Mouse (Mus musculus) C2C12 (cell line): ENCODE data around the gene Cacna2d3. TPM values are rescaled to one million over a fixed set of nuclear protein-coding genes. Genes with fewer than 3 reads are reported as not detected.

Source experiments
- H3K27me3 ChIP-seq: one replicate; pipeline ENCODE4 v1.6.1; 2011; ENCODE audit not compliant: control insufficient read depth, insufficient read depth, insufficient read length
- H3K36me3 ChIP-seq: one replicate; pipeline ENCODE4 v1.6.1; 2011; ENCODE audit not compliant: control insufficient read depth, insufficient read depth
- H3K4me3 ChIP-seq: one replicate; pipeline ENCODE4 v1.5.1; 2011; ENCODE audit warnings: mild to moderate bottlenecking, control low read depth; ENCODE audit not compliant: poor library complexity, insufficient read depth, severe bottlenecking
- H3K79me2 ChIP-seq: one replicate; pipeline ENCODE4 v1.6.1; 2011; ENCODE audit not compliant: control insufficient read depth, insufficient read depth
- H3K79me3 ChIP-seq: one replicate; pipeline ENCODE4 v1.6.1; 2011; ENCODE audit warnings: low read depth, control low read depth
- H3ac ChIP-seq: one replicate; pipeline ENCODE3; 2011; ENCODE audit warnings: low read depth; ENCODE audit not compliant: control insufficient read depth, insufficient read length
- CEBPB ChIP-seq: IDR thresholded peaks from one replicate; pipeline ENCODE4 v1.6.1; 2011; ENCODE audit warnings: low read depth, mild to moderate bottlenecking, control low read depth, moderate library complexity
- CTCF ChIP-seq: IDR thresholded peaks from one replicate; pipeline ENCODE4 v1.5.1; 2011; ENCODE audit not compliant: control insufficient read depth, insufficient read depth, insufficient read length
- FOSL1 ChIP-seq: IDR thresholded peaks from one replicate; pipeline ENCODE4 v1.8.0; 2011; ENCODE audit warnings: mild to moderate bottlenecking, low read length; ENCODE audit not compliant: poor library complexity, insufficient read depth, severe bottlenecking
- MAX ChIP-seq: IDR thresholded peaks from one replicate; pipeline ENCODE4 v1.6.1; 2011; ENCODE audit warnings: mild to moderate bottlenecking, control low read depth
- MYOD1 ChIP-seq: IDR thresholded peaks from one replicate; pipeline ENCODE4 v1.6.1; 2011; ENCODE audit warnings: low read depth; ENCODE audit not compliant: control insufficient read depth, insufficient read length
- MYOG ChIP-seq: IDR thresholded peaks from one replicate; pipeline ENCODE4 v1.6.1; 2011; ENCODE audit not compliant: control insufficient read depth, insufficient read length; ENCODE audit errors: extremely low read depth
- USF1 ChIP-seq: IDR thresholded peaks from one replicate; pipeline ENCODE4 v1.6.1; 2011; ENCODE audit warnings: low read depth, mild to moderate bottlenecking, control low read depth, moderate library complexity
- polyA plus RNA-seq: library from polyadenylated mRNA; unstranded; fragments of >200 nt; fragmentation: generic; extraction: Trizol; gene quantifications from one replicate; pipeline ENCODE4 v1.2.1, GENCODE M21; 2012; ENCODE audit warnings: missing spikeins

Cacna2d3 gene
- polyA plus RNA-seq, 1 experiment, result not detected

DNA sequence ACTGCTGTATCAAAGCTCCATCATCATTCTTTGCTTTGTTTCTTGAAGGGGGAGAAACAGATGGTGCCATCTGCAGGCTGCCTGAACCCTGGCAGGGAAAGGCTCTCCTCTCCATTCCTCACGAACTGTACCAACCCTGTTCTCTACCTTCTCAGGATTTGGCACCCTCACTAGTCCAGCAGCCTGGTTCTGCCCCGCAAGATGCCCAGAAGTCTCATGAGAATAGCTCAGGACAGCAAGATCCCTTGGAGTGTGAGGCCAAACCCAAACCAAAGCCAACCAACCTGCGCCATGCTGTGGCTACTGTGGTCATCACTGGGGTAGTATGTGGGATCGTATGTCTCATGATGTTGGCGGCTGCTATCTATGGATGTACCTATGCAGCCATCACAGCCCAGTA, 694.4 kb downstream of the Cacna2d3 start:
- H3K27me3 ChIP-seq, result no peaks in the 10 kb centered on the region
- H3K4me3 ChIP-seq, result no peak overlapping the region
- no peaks in the 10 kb centered on the region for H3K79me3 ChIP-seq
- no peaks in the 10 kb centered on the region for H3K36me3 ChIP-seq
- no peaks in the 10 kb centered on the region for H3K79me2 ChIP-seq
- TF ChIP-seq MAX (no peak), CTCF (no peak), MYOD1 (no peak), USF1 (no peak), MYOG (no peak), CEBPB (no peak), FOSL1 (no peak)
- no peak overlapping the region for H3ac ChIP-seq

DNA sequence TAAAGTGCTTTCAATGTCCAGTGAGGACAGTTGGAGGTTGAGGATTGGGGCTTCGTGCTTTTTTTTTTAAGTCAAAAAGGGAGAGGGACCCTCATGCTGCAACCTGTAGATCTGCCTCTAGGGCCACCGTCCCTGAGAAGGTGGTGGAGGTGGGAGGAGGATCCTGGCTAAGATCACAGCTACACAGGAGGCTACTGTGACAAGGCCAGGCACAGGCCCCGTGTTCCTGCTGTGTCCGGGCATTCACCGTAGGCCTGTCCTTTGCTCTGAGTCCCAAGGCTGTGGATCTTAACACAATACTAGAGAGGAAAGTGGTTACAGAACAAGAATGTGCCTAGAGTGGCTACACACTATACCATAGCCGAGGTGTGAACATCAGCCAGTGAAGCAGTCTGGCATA, 696.3 kb downstream of the Cacna2d3 start:
- no peak overlapping the region for H3ac ChIP-seq
- H3K36me3 ChIP-seq, result no peaks in the 10 kb centered on the region
- no peaks in the 10 kb centered on the region for H3K79me3 ChIP-seq
- no peak for TF ChIP-seq CTCF
- TF ChIP-seq FOSL1, result no peak
- no peak for TF ChIP-seq USF1
- no peak for TF ChIP-seq CEBPB
- no peak for TF ChIP-seq MYOG
- no peak for TF ChIP-seq MAX
- no peak for TF ChIP-seq MYOD1
- H3K27me3 ChIP-seq, result no peaks in the 10 kb centered on the region
- no peaks in the 10 kb centered on the region for H3K79me2 ChIP-seq
- no peak overlapping the region for H3K4me3 ChIP-seq

DNA sequence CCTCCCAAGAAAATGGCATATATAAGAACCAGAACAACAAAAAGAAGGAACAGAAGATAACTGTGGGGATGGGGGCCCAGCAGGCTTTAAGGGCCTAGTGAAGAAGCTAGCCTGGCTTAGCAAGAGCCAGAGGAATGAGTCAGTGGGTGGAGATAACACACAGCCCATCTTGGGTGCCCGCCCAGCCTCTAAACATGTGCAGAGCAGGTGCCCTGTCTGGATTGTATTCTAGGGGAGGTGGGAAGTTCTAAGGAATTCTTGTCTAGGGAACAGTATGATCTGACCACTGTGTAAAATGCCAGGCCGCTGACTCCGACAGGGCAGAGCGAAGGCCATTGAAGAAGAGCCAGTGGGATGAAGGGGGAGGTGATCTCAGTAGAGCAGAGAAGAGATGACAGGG, 698.4 kb downstream of the Cacna2d3 start:
- no peaks in the 10 kb centered on the region for H3K36me3 ChIP-seq
- no peaks in the 10 kb centered on the region for H3K79me2 ChIP-seq
- TF ChIP-seq CTCF (no peak), USF1 (no peak), MYOD1 (no peak), MYOG (no peak), MAX (no peak)
- no peaks in the 10 kb centered on the region for H3K27me3 ChIP-seq
- no peak overlapping the region for H3ac ChIP-seq
- no peak overlapping the region for H3K4me3 ChIP-seq
- no peaks in the 10 kb centered on the region for H3K79me3 ChIP-seq

DNA sequence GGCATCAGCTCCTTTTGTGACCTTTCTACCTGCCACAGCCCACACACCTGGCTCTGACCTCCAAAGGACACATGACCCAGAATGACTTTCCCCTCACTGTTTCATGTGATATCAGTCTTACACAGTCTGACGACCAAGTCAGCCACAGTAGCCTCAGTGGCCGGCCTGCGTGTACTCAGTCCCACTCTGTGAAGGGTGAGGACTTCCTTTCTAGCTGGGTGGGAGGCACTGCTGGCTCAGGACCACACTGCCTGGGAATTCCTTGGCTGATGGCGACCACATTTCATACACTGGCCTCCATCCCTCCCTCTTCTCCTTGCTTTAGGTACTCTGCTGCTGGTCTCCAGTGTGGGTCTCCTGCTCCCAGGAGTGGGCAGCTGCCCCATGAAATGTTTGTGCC, 700.4 kb downstream of the Cacna2d3 start:
- Histone ChIP-seq H3K36me3 (no peaks in the 10 kb centered on the region), H3ac (no peak overlapping the region), H3K79me2 (no peaks in the 10 kb centered on the region), H3K79me3 (no peaks in the 10 kb centered on the region), H3K27me3 (no peaks in the 10 kb centered on the region), H3K4me3 (no peak overlapping the region)
- TF ChIP-seq MYOD1, result no peak
- no peak for TF ChIP-seq MYOG
- no peak for TF ChIP-seq MAX
- TF ChIP-seq FOSL1, result no peak
- TF ChIP-seq CTCF, result no peak
- no peak for TF ChIP-seq CEBPB
- TF ChIP-seq USF1, result no peak

DNA sequence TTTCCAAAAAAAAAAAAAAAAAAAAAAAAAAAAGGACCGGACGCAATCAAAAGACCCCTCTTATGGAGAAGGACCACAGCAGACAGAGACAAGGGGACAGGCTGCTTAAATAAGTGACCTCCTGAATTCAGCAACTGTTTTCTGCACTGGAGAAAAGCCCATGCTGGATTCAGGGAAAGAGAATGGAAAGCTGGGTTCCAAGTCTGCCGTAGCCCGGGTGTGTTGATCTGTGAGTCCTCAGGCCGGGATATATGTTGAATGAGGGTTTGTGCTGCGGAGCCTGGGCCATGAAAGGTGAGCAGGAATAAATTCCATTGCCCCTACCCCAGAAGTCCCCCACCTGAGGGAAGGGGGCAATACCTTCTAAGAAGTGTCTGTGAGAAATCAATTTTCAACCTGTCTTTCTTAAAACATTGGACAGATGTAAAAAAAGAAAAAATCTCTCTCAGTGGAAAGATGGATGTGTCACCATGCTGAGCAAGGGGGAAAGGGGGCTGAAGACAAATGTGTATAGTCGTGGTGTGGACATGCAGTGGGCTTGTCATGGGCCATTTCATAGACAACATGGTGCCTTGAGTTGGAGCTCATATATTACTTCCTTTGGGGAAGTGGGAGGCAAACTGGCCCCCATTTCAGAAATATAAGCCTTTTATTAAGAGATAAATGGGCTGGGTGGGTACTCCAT, 703.2 kb downstream of the Cacna2d3 start:
- Histone ChIP-seq H3K79me2 (no peaks in the 10 kb centered on the region), H3ac (no peak overlapping the region), H3K36me3 (no peaks in the 10 kb centered on the region), H3K4me3 (no peak overlapping the region), H3K27me3 (no peaks in the 10 kb centered on the region), H3K79me3 (no peaks in the 10 kb centered on the region)
- no peak for TF ChIP-seq MYOG
- TF ChIP-seq CEBPB, result no peak
- no peak for TF ChIP-seq CTCF
- no peak for TF ChIP-seq MYOD1
- no peak for TF ChIP-seq USF1
- no peak for TF ChIP-seq FOSL1
- TF ChIP-seq MAX, result no peak
